Mouse (Mus musculus): ENCODE results near the gene Vill.
A peak's percentile ranks its signal among the peaks of the same experiment; 100 is the strongest.

Vill gene

GRCm38 (mm10) chr9:119034676-119035665, 17.6 kb upstream of the Vill start:
- DNase-seq (ENCODE audit: extremely low read depth, low read depth), result no peak

GRCm38 (mm10) chr9:119035836-119036235, 16.7 kb upstream of the Vill start:
- DNase-seq (ENCODE audit: extremely low read depth, low read depth), result no peak

DNA sequence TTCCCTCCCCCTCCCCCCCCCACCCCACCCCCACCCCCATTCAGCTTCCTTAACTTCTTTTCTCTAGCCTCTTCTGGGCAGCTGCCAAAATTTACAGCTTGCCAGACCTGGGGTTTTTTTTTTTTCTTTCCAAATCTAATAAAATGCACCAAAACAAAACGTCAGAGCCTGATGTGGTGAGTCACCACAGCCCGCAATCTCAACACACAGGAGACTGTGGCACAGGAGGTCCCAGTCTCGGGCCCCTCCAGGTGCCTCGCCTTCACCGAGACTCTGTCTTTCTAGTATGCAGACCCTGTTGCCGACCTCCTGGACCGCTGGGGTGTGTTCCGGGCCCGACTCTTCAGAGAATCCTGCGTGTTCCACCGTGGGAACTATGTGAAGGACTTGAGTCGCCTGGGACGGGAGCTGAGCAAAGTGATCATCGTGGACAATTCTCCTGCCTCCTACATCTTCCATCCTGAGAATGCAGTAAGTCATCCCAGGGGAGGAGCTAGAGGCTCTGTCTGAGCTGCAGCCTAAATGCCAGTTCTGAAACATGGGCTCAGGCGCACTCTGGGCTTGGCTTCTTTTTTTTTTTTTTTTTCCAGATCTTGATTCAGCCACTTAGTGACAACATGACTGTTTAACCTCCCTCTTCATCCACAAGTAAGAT, 15.4 kb upstream of the Vill start:
- no peak for DNase-seq (ENCODE audit: extremely low read depth, low read depth)

- no peak for DNase-seq (ENCODE audit: extremely low read depth, low read depth)
Measured at GRCm38 (mm10) chr9:119038574-119038973, 14.0 kb upstream of the Vill start.

GRCm38 (mm10) chr9:119040101-119040775, 12.3 kb upstream of the Vill start:
- no peak for DNase-seq (ENCODE audit: extremely low read depth, low read depth)

DNA sequence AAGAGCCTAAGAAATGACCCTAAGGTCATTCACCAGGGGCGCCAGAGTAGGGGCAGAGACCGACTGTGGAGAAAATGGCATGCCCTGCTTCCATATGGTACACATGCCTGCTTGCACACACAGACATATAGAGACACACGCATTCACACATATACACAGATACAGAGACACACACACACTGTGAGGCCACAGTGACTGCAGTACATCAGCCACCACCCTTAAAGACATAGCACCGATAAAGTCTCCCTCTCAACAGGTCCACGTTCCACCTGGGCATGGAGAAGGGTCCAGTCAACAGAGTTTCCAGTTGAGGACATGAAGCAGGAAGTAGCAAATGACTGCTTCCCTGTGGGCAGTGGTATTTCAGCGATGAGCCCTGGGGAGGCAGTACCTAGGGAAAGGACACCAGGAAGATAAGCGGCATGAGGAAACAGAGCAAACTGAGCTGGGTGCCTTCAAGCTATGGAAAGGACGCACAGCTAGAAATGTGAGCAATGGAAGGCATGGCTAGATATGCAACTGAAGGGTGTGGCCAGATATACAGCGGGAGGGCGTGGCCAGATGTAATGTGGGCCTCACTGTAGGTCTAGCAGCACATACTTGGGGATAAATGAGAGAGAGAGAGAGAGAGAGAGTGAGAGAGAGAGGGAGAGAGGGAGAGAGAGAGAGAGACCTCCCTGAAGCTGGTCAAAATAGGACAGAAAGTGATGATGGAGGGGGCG, 4.2 kb upstream of the Vill start:
- peak; percentile 68 for DNase-seq (ENCODE audit: extremely low read depth, low read depth)

GRCm38 (mm10) chr9:119051158-119051557, 1.4 kb upstream of the Vill start:
- DNase-seq (ENCODE audit: extremely low read depth, low read depth), result no peak

DNA sequence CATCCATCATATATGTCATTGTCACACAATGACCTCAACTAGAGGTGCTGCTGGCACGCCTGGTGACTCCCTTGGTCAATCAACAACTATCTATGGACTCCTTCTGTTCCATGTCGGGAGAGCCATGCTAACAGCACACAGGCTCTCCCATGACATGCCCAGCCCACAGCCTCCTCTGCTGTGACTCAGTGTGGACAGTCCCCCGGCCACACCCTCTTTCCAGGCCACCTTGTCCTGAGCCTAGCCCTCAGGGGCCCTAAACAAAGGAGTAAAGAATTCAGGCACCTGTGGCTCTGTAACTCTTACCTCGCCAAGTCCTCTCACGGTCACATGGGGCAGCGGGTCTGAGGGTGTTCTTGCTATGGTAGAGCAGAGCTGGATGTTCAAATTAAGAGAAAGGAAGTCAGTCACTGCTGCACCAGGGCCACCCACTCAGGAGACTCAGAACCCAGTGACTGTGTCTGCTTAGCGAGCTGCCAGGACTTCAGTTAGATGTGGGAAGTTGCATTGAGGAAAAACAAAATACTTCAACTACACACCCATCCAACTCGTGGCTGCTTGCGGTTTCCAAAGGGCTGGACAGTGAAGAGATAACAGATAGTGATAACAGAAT, 1.5 kb downstream of the Vill start:
- DNase-seq (ENCODE audit: extremely low read depth, low read depth), result no peak

- DNase-seq (ENCODE audit: extremely low read depth, low read depth), result no peak
Measured at GRCm38 (mm10) chr9:119055336-119055735, 2.8 kb downstream of the Vill start.

DNA sequence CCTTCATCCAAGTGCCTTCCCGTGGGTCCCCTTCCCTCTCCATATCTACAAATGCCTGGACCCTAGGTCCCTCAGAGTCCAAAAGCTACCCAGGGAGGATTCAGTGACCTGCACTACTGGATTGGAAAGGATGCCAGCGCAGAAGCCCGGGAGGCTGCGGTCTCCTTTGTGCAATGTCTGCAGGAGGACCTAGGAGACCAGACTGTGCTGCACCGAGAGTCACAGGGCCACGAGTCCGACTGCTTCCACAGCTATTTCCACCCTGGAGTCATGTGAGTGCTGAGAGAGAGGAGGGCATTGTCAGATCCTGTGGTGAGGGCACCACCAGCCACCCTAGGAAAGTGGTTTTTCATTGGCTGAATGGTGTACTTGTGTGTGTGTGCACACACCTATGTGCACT, 5.7 kb downstream of the Vill start:
- DNase-seq (ENCODE audit: extremely low read depth, low read depth), result no peak

GRCm38 (mm10) chr9:119060701-119061100, 8.1 kb downstream of the Vill start:
- no peak for DNase-seq (ENCODE audit: extremely low read depth, low read depth)

DNA sequence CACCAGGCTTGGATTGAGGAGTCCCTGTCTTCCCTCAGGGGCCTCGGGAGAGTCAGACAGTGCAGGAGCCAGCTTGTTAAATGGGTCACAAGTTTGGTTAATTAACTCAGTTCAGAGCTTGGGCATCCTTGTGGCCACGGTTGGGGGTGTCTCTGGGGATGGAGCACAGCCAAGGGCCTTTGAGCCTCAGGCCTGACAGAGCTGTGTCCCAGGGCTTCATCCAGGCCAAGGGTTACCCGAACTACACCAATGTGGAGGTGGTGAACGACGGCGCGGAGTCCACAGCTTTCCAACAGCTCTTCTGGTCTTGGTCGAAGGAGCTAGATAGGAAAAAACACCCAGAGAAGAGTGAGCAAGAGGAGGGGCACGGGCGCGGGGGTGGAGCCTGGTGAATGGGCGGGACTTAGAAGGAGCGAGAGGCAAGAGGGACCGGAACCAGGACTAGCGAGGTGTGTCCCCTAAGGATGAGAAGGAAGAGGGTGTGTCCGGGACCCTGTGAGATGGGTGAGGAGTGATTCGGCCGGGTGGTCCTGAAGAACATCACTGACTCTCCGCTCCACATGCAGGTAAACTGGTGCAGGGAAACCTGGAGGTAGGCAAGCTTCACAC, 10.6 kb downstream of the Vill start:
- DNase-seq (ENCODE audit: extremely low read depth, low read depth), result peak; percentile 71

GRCm38 (mm10) chr9:119064296-119064695, 11.7 kb downstream of the Vill start:
- DNase-seq (ENCODE audit: extremely low read depth, low read depth), result peak; percentile 56

- no peak for DNase-seq (ENCODE audit: extremely low read depth, low read depth)
Measured at GRCm38 (mm10) chr9:119067601-119068000, 15.0 kb downstream of the Vill start.

DNA sequence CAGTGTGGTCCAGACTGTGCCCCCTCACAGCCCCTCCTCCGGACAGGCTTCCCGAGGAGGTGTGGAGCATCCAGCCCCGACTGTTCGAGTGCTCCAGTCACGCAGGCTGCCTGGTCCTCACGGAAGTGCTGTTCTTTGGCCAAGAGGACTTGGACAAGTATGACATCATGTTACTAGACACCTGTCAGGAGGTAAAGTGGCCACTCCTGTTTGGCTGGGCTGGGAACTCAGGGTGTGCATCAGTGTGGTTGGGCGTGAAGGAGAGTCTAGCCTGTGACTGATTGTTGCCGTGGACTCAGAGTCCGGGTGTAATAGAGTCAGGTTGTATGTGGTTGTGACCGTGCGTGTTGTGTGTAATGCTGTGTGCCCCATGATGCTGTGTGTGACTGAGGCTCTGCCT, 15.7 kb downstream of the Vill start:
- DNase-seq (ENCODE audit: extremely low read depth, low read depth), result no peak

DNA sequence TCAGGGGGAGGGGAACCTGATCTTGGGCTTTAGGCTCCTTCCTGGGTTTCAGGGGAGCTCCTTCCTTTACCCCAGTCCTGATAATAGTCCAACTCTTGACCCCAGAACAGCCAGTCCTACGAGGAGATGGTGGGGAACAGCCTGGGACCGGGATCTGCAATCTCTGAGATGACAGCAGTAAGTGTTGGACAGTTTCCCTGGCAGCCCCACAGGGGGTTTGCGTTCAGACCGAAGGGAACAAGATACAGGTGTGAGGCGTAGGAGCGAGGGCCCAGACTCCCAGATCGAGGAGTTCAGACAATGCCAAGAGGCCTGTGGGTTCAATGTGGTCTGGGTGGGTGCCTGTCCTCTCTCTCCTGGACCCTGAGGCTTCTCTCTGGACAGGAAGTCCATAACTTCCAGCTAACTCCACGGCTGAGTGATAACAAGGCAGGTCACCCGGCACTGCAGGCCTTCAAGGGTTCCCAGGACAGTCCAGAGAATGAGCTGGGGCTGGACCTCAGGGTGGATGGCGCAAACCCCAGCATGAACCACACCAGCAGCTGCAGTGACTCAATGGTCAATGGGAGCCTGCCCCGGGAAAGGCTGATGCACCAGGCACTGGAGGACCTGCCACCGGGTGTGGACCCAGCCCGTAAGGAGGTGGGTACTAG, 17.7 kb downstream of the Vill start:
- no peak for DNase-seq (ENCODE audit: extremely low read depth, low read depth)

DNA sequence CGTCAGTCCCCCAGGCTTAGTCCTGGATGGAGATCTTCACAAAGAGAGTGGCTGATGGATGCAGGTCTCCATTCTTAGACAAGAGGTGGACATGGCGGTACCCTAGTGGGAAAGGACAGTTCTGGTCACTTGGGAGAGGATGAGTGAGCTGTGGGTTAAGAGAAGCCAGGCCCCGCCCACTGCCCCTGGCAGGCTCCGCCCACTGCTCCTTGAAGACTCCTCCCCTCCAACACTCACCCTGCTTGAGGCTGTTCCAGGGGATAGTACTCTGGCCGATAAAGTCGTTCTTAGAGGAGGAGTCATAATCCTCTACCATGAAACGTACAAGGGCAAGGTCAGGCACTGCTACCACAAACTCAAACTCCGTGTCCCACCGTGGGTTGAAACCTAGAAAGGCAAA, 19.2 kb downstream of the Vill start:
- no peak for DNase-seq (ENCODE audit: extremely low read depth, low read depth)

- DNase-seq (ENCODE audit: extremely low read depth, low read depth), result no peak
Measured at GRCm38 (mm10) chr9:119073184-119073895, 20.8 kb downstream of the Vill start.

GRCm38 (mm10) chr9:119075685-119076084, 23.1 kb downstream of the Vill start:
- DNase-seq (ENCODE audit: extremely low read depth, low read depth), result no peak
